ENCODE assay signal across 7 mouse cellular contexts in the genomic region with DNA sequence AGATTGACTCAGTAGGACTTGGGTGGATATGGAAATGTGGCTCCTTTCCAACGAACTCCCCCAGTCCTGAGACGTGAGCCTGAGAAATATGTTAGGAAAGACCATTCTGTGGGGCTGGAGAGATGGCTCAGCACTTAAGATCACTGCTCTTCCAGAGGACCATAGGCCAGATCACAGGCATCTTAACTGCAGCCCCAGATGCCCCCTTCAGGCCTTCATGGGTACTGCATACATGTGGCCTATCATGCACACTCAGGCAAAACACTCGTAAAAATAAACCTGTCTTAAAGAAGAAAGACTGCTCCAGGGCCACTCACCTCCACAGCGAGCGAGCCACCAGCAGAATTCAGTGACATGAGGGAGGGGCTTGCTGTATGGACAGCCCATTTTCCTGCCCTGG.
DNase-seq lines count a peak whose midpoint lies in the region; ATAC-seq lines count a peak whose summit lies in the region.

No protein-coding gene starts in this region.

- peak; percentile 46; the same call in 1 of the 2 replicates for ATAC-seq in lung, embryonic 16.5 days (ENCODE audit: low read depth)

- H3K4me3 ChIP-seq in lung, embryonic 16.5 days (ENCODE audit: low read length): no peak overlapping the region

- peaks cover 7% of the 10 kb centered on the region for H3K36me3 ChIP-seq in lung, embryonic 16.5 days (ENCODE audit: control insufficient read depth, insufficient read depth, low read length)

- no peaks in the 10 kb centered on the region for H3K9me3 ChIP-seq in lung, embryonic 16.5 days (ENCODE audit: control insufficient read depth, low read length)

- no peak overlapping the region for H3K4me2 ChIP-seq in lung, embryonic 16.5 days (ENCODE audit: low read depth, low read length)

- intact Hi-C loops in gastrocnemius, postnatal 36 days (cut with DNase I): loop anchor here (2.0 kb wide), 1 partner anchor 117 kb away; no protein-coding TSS in a partner anchor

- no peaks in the 10 kb centered on the region for H3K27me3 ChIP-seq in lung, embryonic 16.5 days (ENCODE audit: control insufficient read depth, insufficient read depth, low read depth, low read length)

- peak; percentile 72 for DNase-seq in ES-CJ7 (ENCODE audit: low read depth, low spot score)
- DNase-seq in adrenal gland, adult (ENCODE audit: inconsistent age in 2 of 2, low spot score in 1 of 2): peak; percentile 70 to 89
- peak; percentile 42 for DNase-seq in embryo, embryonic 10 days (ENCODE audit: low spot score)
- DNase-seq in gastrocnemius, postnatal 36 days: peak; percentile 55 to 59
- peak; percentile 81 to 84 for DNase-seq in kidney, postnatal 4 days
- peak; percentile 64 for DNase-seq in skeletal muscle tissue, adult 2 months (ENCODE audit: low read depth, low spot score)

- H3K9ac ChIP-seq in lung, embryonic 16.5 days (ENCODE audit: low read length): no peak overlapping the region

- H3K4me1 ChIP-seq in lung, embryonic 16.5 days (replicated peaks; ENCODE audit: control insufficient read depth, insufficient read depth, low read length): no peaks in the 10 kb centered on the region; the same call in 1 of the 2 replicates

- H3K27ac ChIP-seq in lung, embryonic 16.5 days (ENCODE audit: low read length): no peak overlapping the region

- WGBS in lung, embryonic 16.5 days: 77% methylated on average over 5 of the region's 5 CpGs
